Comparison of ENCODE assay signal across 10 mouse cellular contexts in genomic region chr4:141016311-141016710, GRCm38 (mm10). TPM values are rescaled to one million over a fixed set of nuclear protein-coding genes. Genes with fewer than 3 reads are reported as not detected.
A peak's percentile ranks its signal among the peaks of the same experiment; 100 is the strongest.
DNase-seq lines count a peak whose midpoint lies in the region; ATAC-seq and TF ChIP-seq lines count a peak whose summit lies in the region.
"Had no signal": no experiment of that assay in that cellular context is flagged by ENCODE, and none has a peak within 500 bp of the region (broad histone marks: within the 10 kb centered on the region; RNA-seq: fewer than 3 reads in every experiment).

No protein-coding gene starts in this region.

- no peak for ATAC-seq in kidney, embryonic 14.5 days (ENCODE audit: low FRiP score, low TSS enrichment)
- no peak for ATAC-seq in heart, embryonic 14.5 days (ENCODE audit: insufficient number of reproducible peaks, insufficient read depth, low FRiP score, low read depth)
- ATAC-seq in megakaryocyte-erythroid progenitor cell, adult 5-6 weeks (replicated peaks; ENCODE audit: low FRiP score, low TSS enrichment, poor library complexity, severe bottlenecking), result no peak

- DNase-seq in cerebellum, adult 11-12 months, result peak; percentile 34
- no peak for DNase-seq in cerebellum, adult 18-20 months
- DNase-seq in kidney, postnatal 14 days, result no peak
- DNase-seq in MEL (ENCODE audit: low read depth, low spot score), result peak; percentile 22
- no peak for DNase-seq in thymus, postnatal 4 days
- DNase-seq: lung, embryonic 14.5 days had no signal

- TF ChIP-seq EP300 in MEL (IDR thresholded peaks at IDR 0.05; ENCODE audit: low read depth in 1 of 2, low read length in 2 of 2), result no peak

- H3K4me1 ChIP-seq in kidney, embryonic 14.5 days (ENCODE audit: control insufficient read depth, insufficient read depth, low read length), result peaks cover 30% of the 10 kb centered on the region
- H3K4me1 ChIP-seq in MEL (ENCODE audit: control insufficient read depth in 1 of 2, insufficient read depth in 2 of 2, low read length in 2 of 2), result no peaks in the 10 kb centered on the region
- peaks cover 36 to 57% of the 10 kb centered on the region in 2 experiments for H3K4me1 ChIP-seq in heart, embryonic 14.5 days (ENCODE audit: control insufficient read depth in 2 of 2, insufficient read depth in 2 of 2, low read length in 2 of 2)

- H3K4me3 ChIP-seq in kidney, embryonic 14.5 days (ENCODE audit: low read length), result no peak overlapping the region
- H3K4me3 ChIP-seq in MEL (ENCODE audit: control insufficient read depth in 1 of 2, insufficient read depth in 1 of 2, low read depth in 2 of 2, low read length in 2 of 2), result no peak overlapping the region
- H3K4me3 ChIP-seq in heart, embryonic 14.5 days (ENCODE audit: control insufficient read depth in 1 of 2, insufficient read depth in 1 of 2, low read depth in 1 of 2, low read length in 2 of 2), result no peak overlapping the region
- H3K4me3 ChIP-seq: neural tube, embryonic 12.5 days had no signal

- no peaks in the 10 kb centered on the region for H3K27me3 ChIP-seq in kidney, embryonic 14.5 days (ENCODE audit: control insufficient read depth, insufficient read depth, low read length)
- H3K27me3 ChIP-seq in MEL (ENCODE audit: control insufficient read depth in 1 of 2, insufficient read depth in 2 of 2, low read length in 2 of 2), result no peaks in the 10 kb centered on the region
- H3K27me3 ChIP-seq in heart, embryonic 14.5 days (ENCODE audit: control insufficient read depth, insufficient read depth, low read length), result no peaks in the 10 kb centered on the region
- H3K27me3 ChIP-seq: neural tube, embryonic 12.5 days had no signal

- H3K4me2 ChIP-seq in kidney, embryonic 14.5 days (replicated peaks; ENCODE audit: low read depth, low read length), result no peak overlapping the region
- no peak overlapping the region for H3K4me2 ChIP-seq in heart, embryonic 14.5 days (ENCODE audit: low read length)
- H3K4me2 ChIP-seq: lung, embryonic 14.5 days; neural tube, embryonic 12.5 days had no signal

- peak overlapping the region; percentile 32; the same call in 1 of the 2 replicates for H3K27ac ChIP-seq in kidney, embryonic 14.5 days (ENCODE audit: low read depth, low read length)
- no peak overlapping the region for H3K27ac ChIP-seq in MEL (ENCODE audit: control insufficient read depth, low read depth, low read length)
- peak overlapping the region; percentile 9 to 57; a peak in 2 of 4 replicates for H3K27ac ChIP-seq in heart, embryonic 14.5 days (replicated peaks in 1 of 2; ENCODE audit: control insufficient read depth in 1 of 2, insufficient read depth in 1 of 2, low read depth in 2 of 2, low read length in 2 of 2)
- H3K27ac ChIP-seq: neural tube, embryonic 12.5 days had no signal

- TF ChIP-seq RAD21 in MEL (IDR thresholded peaks at IDR 0.05; ENCODE audit: low read depth, low read length), result no peak

- H3K9ac ChIP-seq in kidney, embryonic 14.5 days (ENCODE audit: low read depth, low read length), result no peak overlapping the region
- H3K9ac ChIP-seq in MEL (ENCODE audit: control insufficient read depth, low read depth, low read length, poor library complexity, severe bottlenecking), result no peak overlapping the region
- H3K9ac ChIP-seq in heart, embryonic 14.5 days (ENCODE audit: low read length), result peak overlapping the region; percentile 25; the same call in 1 of the 2 replicates
- H3K9ac ChIP-seq: lung, embryonic 14.5 days; neural tube, embryonic 12.5 days had no signal

- no peak for TF ChIP-seq CTCF in MEL (IDR thresholded peaks at IDR 0.05 in 2 of 3, conservative IDR thresholded peaks at IDR 0.05 in 1 of 3; ENCODE audit: control insufficient read depth in 1 of 3, insufficient read depth in 1 of 3, low read depth in 2 of 3, low read length in 3 of 3, poor library complexity in 1 of 3, severe bottlenecking in 1 of 3)

- no peaks in the 10 kb centered on the region for H3K9me3 ChIP-seq in kidney, embryonic 14.5 days (ENCODE audit: control insufficient read depth, low read length)
- H3K9me3 ChIP-seq in MEL (replicated peaks; ENCODE audit: insufficient read depth, low read length), result no peaks in the 10 kb centered on the region
- no peaks in the 10 kb centered on the region for H3K9me3 ChIP-seq in heart, embryonic 14.5 days (ENCODE audit: control insufficient read depth, low read length)
- H3K9me3 ChIP-seq: neural tube, embryonic 12.5 days had no signal

- no peaks in the 10 kb centered on the region for H3K79me2 ChIP-seq in MEL (ENCODE audit: control insufficient read depth, insufficient read depth, low read length, poor library complexity)

- no peak for TF ChIP-seq POLR2A in MEL (IDR thresholded peaks at IDR 0.05; ENCODE audit: control insufficient read depth in 1 of 2, insufficient read depth in 1 of 2, low read depth in 1 of 2, low read length in 2 of 2, poor library complexity in 1 of 2)

- WGBS in kidney, embryonic 14.5 days, result 63% methylated on average over 9 of the region's 9 CpGs
- WGBS in heart, embryonic 14.5 days, result 58% methylated on average over 9 of the region's 9 CpGs

- H3K36me3 ChIP-seq in kidney, embryonic 14.5 days (ENCODE audit: control insufficient read depth, insufficient read depth, low read length), result peaks cover 58% of the 10 kb centered on the region
- H3K36me3 ChIP-seq in MEL (ENCODE audit: control insufficient read depth in 1 of 2, insufficient read depth in 2 of 2, low read length in 2 of 2), result no peaks in the 10 kb centered on the region
- peaks cover 59% of the 10 kb centered on the region for H3K36me3 ChIP-seq in heart, embryonic 14.5 days (ENCODE audit: control insufficient read depth, insufficient read depth, low read length)

TF ChIP-seq in MEL, 35 proteins besides CTCF, POLR2A, EP300 and RAD21:
- TF ChIP-seq SIN3A (IDR thresholded peaks at IDR 0.05; ENCODE audit: low read length), result no peak
- no peak for TF ChIP-seq GATA1 (IDR thresholded peaks at IDR 0.05; ENCODE audit: low read depth, low read length)
- no peak for TF ChIP-seq POLR2AphosphoS5 (IDR thresholded peaks at IDR 0.05; ENCODE audit: borderline replicate concordance, low read depth, low read length)
- no peak for TF ChIP-seq POLR2AphosphoS2 (IDR thresholded peaks at IDR 0.05; ENCODE audit: low read length)
- no peak for TF ChIP-seq NELFE (IDR thresholded peaks at IDR 0.05; ENCODE audit: low read depth, low read length)
- no peak for TF ChIP-seq ZNF384 (IDR thresholded peaks at IDR 0.05; ENCODE audit: low read depth, low read length)
- no peak for TF ChIP-seq RCOR1 (IDR thresholded peaks at IDR 0.05; ENCODE audit: low read depth, low read length)
- TF ChIP-seq ETS1 (IDR thresholded peaks at IDR 0.05; ENCODE audit: low read depth, low read length), result no peak
- TF ChIP-seq JUND (IDR thresholded peaks at IDR 0.05; ENCODE audit: low read depth, low read length), result no peak
- TF ChIP-seq MYC (IDR thresholded peaks at IDR 0.05; ENCODE audit: low read depth, low read length), result no peak
- TF ChIP-seq MXI1 (IDR thresholded peaks at IDR 0.05; ENCODE audit: low read depth, low read length), result no peak
- TF ChIP-seq CHD1 (IDR thresholded peaks at IDR 0.05; ENCODE audit: low read depth, low read length), result no peak
- TF ChIP-seq NRF1 (IDR thresholded peaks at IDR 0.05; ENCODE audit: insufficient read depth, low read depth, low read length, poor library complexity, severe bottlenecking), result no peak
- TF ChIP-seq MEF2A (IDR thresholded peaks at IDR 0.05; ENCODE audit: extremely low read depth, insufficient replicate concordance, low read depth, low read length, poor library complexity, severe bottlenecking), result no peak

RNA-seq across cellular contexts. Expression of gene Mfap2, which starts 6.1 kb away (rescaled TPM):
- polyA plus RNA-seq in kidney, embryonic 14.5 days (2014; fragmentation: Nextera tagmentation; extraction: Ambion mirVana), result 412 and 476 TPM in 2 replicates
- not detected in 2 replicates for total RNA-seq in MEL (2012; rRNA removed)
- polyA plus RNA-seq in MEL (2012; ENCODE audit: insufficient read depth in 1 of 2, insufficient read length in 2 of 2, low read depth in 1 of 2, low replicate concordance in 2 of 2, missing spikeins in 1 of 2), result not detected
- 243 and 295 TPM in 2 replicates for polyA plus RNA-seq in heart, embryonic 14.5 days (2014; fragmentation: Nextera tagmentation; extraction: Ambion mirVana)
- total RNA-seq in megakaryocyte-erythroid progenitor cell, adult 5-6 weeks (2014; fragmentation: Nextera tagmentation), result not detected in 2 replicates
- not detected in 2 replicates for total RNA-seq in megakaryocyte-erythroid progenitor cell, adult 5-6 weeks (2017)

RNA-seq across cellular contexts. Expression of gene Atp13a2, which starts 29.6 kb away (rescaled TPM):
- 26.5 and 39.5 TPM in 2 replicates for polyA plus RNA-seq in kidney, embryonic 14.5 days (2014; fragmentation: Nextera tagmentation; extraction: Ambion mirVana)
- 27.3 and 29.0 TPM in 2 replicates for total RNA-seq in MEL (2012; rRNA removed)
- 10 to 100 TPM in 1 of 2 experiments, not detected in 1; 65.4 TPM for polyA plus RNA-seq in MEL (2012; ENCODE audit: insufficient read depth in 1 of 2, insufficient read length in 2 of 2, low read depth in 1 of 2, low replicate concordance in 2 of 2, missing spikeins in 1 of 2)
- 24.7 and 27.2 TPM in 2 replicates for polyA plus RNA-seq in heart, embryonic 14.5 days (2014; fragmentation: Nextera tagmentation; extraction: Ambion mirVana)
- 24.6 and 25.2 TPM in 2 replicates for total RNA-seq in megakaryocyte-erythroid progenitor cell, adult 5-6 weeks (2014; fragmentation: Nextera tagmentation)
- total RNA-seq in megakaryocyte-erythroid progenitor cell, adult 5-6 weeks (2017), result 20.4 and 28.7 TPM in 2 replicates

RNA-seq across cellular contexts. Expression of gene Crocc, which starts 44.0 kb away (rescaled TPM):
- polyA plus RNA-seq in kidney, embryonic 14.5 days (2014; fragmentation: Nextera tagmentation; extraction: Ambion mirVana), result 10.3 and 13.2 TPM in 2 replicates
- total RNA-seq in MEL (2012; rRNA removed), result 0.77 and 0.92 TPM in 2 replicates
- polyA plus RNA-seq in MEL (2012; ENCODE audit: insufficient read depth in 1 of 2, insufficient read length in 2 of 2, low read depth in 1 of 2, low replicate concordance in 2 of 2, missing spikeins in 1 of 2), result 1 to 10 TPM in 1 of 2 experiments, not detected in 1; 3.6 TPM
- polyA plus RNA-seq in heart, embryonic 14.5 days (2014; fragmentation: Nextera tagmentation; extraction: Ambion mirVana), result 3.3 and 4.4 TPM in 2 replicates
- 6.9 and 8.9 TPM in 2 replicates for total RNA-seq in megakaryocyte-erythroid progenitor cell, adult 5-6 weeks (2014; fragmentation: Nextera tagmentation)
- total RNA-seq in megakaryocyte-erythroid progenitor cell, adult 5-6 weeks (2017), result 1.3 and 5.7 TPM in 2 replicates

RNA-seq across cellular contexts. Expression of gene Sdhb, which starts 55.3 kb away (rescaled TPM):
- 442 and 499 TPM in 2 replicates for polyA plus RNA-seq in kidney, embryonic 14.5 days (2014; fragmentation: Nextera tagmentation; extraction: Ambion mirVana)
- 271 and 292 TPM in 2 replicates for total RNA-seq in MEL (2012; rRNA removed)
- 100 to 1,000 TPM; 342 to 414 TPM for polyA plus RNA-seq in MEL (2012; ENCODE audit: insufficient read depth in 1 of 2, insufficient read length in 2 of 2, low read depth in 1 of 2, low replicate concordance in 2 of 2, missing spikeins in 1 of 2)
- 1,003 and 1,015 TPM in 2 replicates for polyA plus RNA-seq in heart, embryonic 14.5 days (2014; fragmentation: Nextera tagmentation; extraction: Ambion mirVana)
- total RNA-seq in megakaryocyte-erythroid progenitor cell, adult 5-6 weeks (2014; fragmentation: Nextera tagmentation), result 154 and 177 TPM in 2 replicates
- total RNA-seq in megakaryocyte-erythroid progenitor cell, adult 5-6 weeks (2017), result 99.5 and 128 TPM in 2 replicates

Comparison
In these comparisons a context has a peak if more than half of its experiments do, and no peak if none do; other contexts are left out.
1. DNase-seq: peak in cerebellum, adult 11-12 months (single experiment) and MEL (single experiment); none in cerebellum, adult 18-20 months (0 of 2), kidney, postnatal 14 days (single experiment) and thymus, postnatal 4 days (single experiment).
2. RNA of gene Mfap2, which starts 6.1 kb away (polyA plus RNA-seq): 412 to 476 TPM in kidney, embryonic 14.5 days and 243 to 295 TPM in heart, embryonic 14.5 days; not detected in MEL; every median in the first group is over 100 times any median in the second.